In the genomic region with DNA sequence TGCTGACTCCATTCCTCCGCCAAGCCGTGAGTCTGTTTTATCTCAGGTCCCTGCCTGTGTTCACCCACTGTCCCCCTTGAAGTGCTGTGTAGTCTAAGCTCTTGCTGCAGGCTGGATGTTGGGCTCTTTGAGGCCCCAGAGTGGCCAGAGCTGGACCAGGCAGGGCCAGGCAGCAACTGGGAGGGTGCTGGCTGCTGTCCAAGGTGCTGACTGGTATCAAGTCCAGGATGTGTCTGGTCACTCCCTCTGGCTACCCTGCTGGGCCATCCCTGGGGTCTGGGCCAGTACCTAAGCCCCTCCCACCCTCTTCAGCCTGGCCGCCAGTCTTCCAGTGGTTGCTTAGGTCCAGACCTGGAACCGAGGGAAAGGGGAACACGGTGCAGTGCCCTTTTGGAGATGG, we compare ENCODE assay signal across 9 mouse cellular contexts. TPM values are rescaled to one million over a fixed set of nuclear protein-coding genes. Genes with fewer than 3 reads are reported as not detected.
DNase-seq lines count a peak whose midpoint lies in the region; ATAC-seq and TF ChIP-seq lines count a peak whose summit lies in the region.
"Had no signal": no experiment of that assay in that cellular context is flagged by ENCODE, and none has a peak within 500 bp of the region (broad histone marks: within the 10 kb centered on the region; RNA-seq: fewer than 3 reads in every experiment).

No protein-coding gene starts in this region.

- H3K4me3 ChIP-seq in G1E (ENCODE audit: low read depth, low read length): no peak overlapping the region
- no peak overlapping the region for H3K4me3 ChIP-seq in kidney, embryonic 14.5 days (ENCODE audit: low read length)
- no peak overlapping the region for H3K4me3 ChIP-seq in lung, postnatal 0 days (ENCODE audit: low read depth, low read length)
- H3K4me3 ChIP-seq in stomach, embryonic 16.5 days (replicated peaks; ENCODE audit: low read length): no peak overlapping the region
- H3K4me3 ChIP-seq: neural tube, embryonic 12.5 days had no signal

- WGBS in kidney, embryonic 14.5 days: 18% methylated on average over 5 of the region's 5 CpGs
- WGBS in lung, postnatal 0 days: 16% methylated on average over 5 of the region's 5 CpGs
- 20% methylated on average over 5 of the region's 5 CpGs for WGBS in stomach, embryonic 16.5 days

- no peak overlapping the region for H3K4me2 ChIP-seq in kidney, embryonic 14.5 days (replicated peaks; ENCODE audit: low read depth, low read length)
- H3K4me2 ChIP-seq in lung, postnatal 0 days (replicated peaks; ENCODE audit: low read depth, low read length): no peak overlapping the region
- H3K4me2 ChIP-seq in stomach, embryonic 16.5 days (ENCODE audit: low read depth, low read length): no peak overlapping the region
- H3K4me2 ChIP-seq: neural tube, embryonic 12.5 days had no signal

- ATAC-seq in G1E (ENCODE audit: extremely low read depth, insufficient number of reproducible peaks, low FRiP score, poor library complexity, severe bottlenecking): no peak
- peak; percentile 84 for ATAC-seq in kidney, embryonic 14.5 days (ENCODE audit: low FRiP score, low TSS enrichment)
- peak; percentile 58 for ATAC-seq in lung, postnatal 0 days
- ATAC-seq in stomach, embryonic 16.5 days (ENCODE audit: insufficient read depth, low FRiP score): peak; percentile 41; the same call in 1 of the 2 replicates
- ATAC-seq in frontal cortex, adult (ENCODE audit: low TSS enrichment): no peak

- TF ChIP-seq EP300 in lung, postnatal 0 days (IDR thresholded peaks at IDR 0.05): no peak

- H3K4me1 ChIP-seq in G1E (ENCODE audit: insufficient read depth, low read depth, low read length): no peaks in the 10 kb centered on the region
- peaks cover 11% of the 10 kb centered on the region for H3K4me1 ChIP-seq in kidney, embryonic 14.5 days (ENCODE audit: control insufficient read depth, insufficient read depth, low read length)
- no peaks in the 10 kb centered on the region for H3K4me1 ChIP-seq in lung, postnatal 0 days (ENCODE audit: insufficient read depth, low read depth, low read length)
- H3K4me1 ChIP-seq in stomach, embryonic 16.5 days (ENCODE audit: control insufficient read depth, insufficient read depth, low read length): 0 out of 2 replicates have a peak, but pooled peaks cover 3% of the 10 kb centered on the region

- no peaks in the 10 kb centered on the region for H3K9me3 ChIP-seq in G1E (replicated peaks)
- no peaks in the 10 kb centered on the region for H3K9me3 ChIP-seq in kidney, embryonic 14.5 days (ENCODE audit: control insufficient read depth, low read length)
- no peaks in the 10 kb centered on the region for H3K9me3 ChIP-seq in lung, postnatal 0 days (ENCODE audit: low read length)
- H3K9me3 ChIP-seq in stomach, embryonic 16.5 days (replicated peaks; ENCODE audit: control insufficient read depth, low read length): no peaks in the 10 kb centered on the region
- H3K9me3 ChIP-seq: neural tube, embryonic 12.5 days had no signal

- H3K27me3 ChIP-seq in G1E (ENCODE audit: insufficient read depth, low read length): peaks cover 9% of the 10 kb centered on the region
- no peaks in the 10 kb centered on the region for H3K27me3 ChIP-seq in kidney, embryonic 14.5 days (ENCODE audit: control insufficient read depth, insufficient read depth, low read length)
- H3K27me3 ChIP-seq in lung, postnatal 0 days (replicated peaks; ENCODE audit: insufficient read depth, low read length): no peaks in the 10 kb centered on the region
- no peaks in the 10 kb centered on the region for H3K27me3 ChIP-seq in stomach, embryonic 16.5 days (ENCODE audit: control insufficient read depth, insufficient read depth, low read length)
- H3K27me3 ChIP-seq: neural tube, embryonic 12.5 days had no signal

- no peaks in the 10 kb centered on the region for H3K36me3 ChIP-seq in G1E (replicated peaks)
- no peaks in the 10 kb centered on the region for H3K36me3 ChIP-seq in kidney, embryonic 14.5 days (ENCODE audit: control insufficient read depth, insufficient read depth, low read length)
- H3K36me3 ChIP-seq in lung, postnatal 0 days (ENCODE audit: insufficient read depth, low read length): no peaks in the 10 kb centered on the region
- H3K36me3 ChIP-seq in stomach, embryonic 16.5 days (ENCODE audit: control insufficient read depth, insufficient read depth, low read length): no peaks in the 10 kb centered on the region
- H3K36me3 ChIP-seq: neural tube, embryonic 12.5 days had no signal

- H3K9ac ChIP-seq in kidney, embryonic 14.5 days (ENCODE audit: low read depth, low read length): no peak overlapping the region
- no peak overlapping the region for H3K9ac ChIP-seq in lung, postnatal 0 days (replicated peaks; ENCODE audit: low read depth)
- no peak overlapping the region for H3K9ac ChIP-seq in stomach, embryonic 16.5 days (ENCODE audit: low read length)
- H3K9ac ChIP-seq: neural tube, embryonic 12.5 days had no signal

- H3K27ac ChIP-seq in kidney, embryonic 14.5 days (ENCODE audit: low read depth, low read length): no peak overlapping the region
- no peak overlapping the region for H3K27ac ChIP-seq in lung, postnatal 0 days (ENCODE audit: low read length)
- 0 out of 2 replicates have a peak overlapping the region, but pooled peaks have one; percentile 26 for H3K27ac ChIP-seq in stomach, embryonic 16.5 days (ENCODE audit: low read length)
- H3K27ac ChIP-seq: neural tube, embryonic 12.5 days had no signal

- peak; percentile 50 for DNase-seq in 416B (ENCODE audit: low read depth)
- DNase-seq in G1E (ENCODE audit: low spot score): peak; percentile 57
- peak; percentile 62 for DNase-seq in cerebellum, adult 9-11 months
- peak; percentile 98 for DNase-seq in heart, adult 11 months
- peak; percentile 69 for DNase-seq in lung, postnatal 0 days (ENCODE audit: low spot score)

- TF ChIP-seq CTCF in G1E (IDR thresholded peaks at IDR 0.05; ENCODE audit: low read depth, low read length): no peak
- no peak for TF ChIP-seq CTCF in lung, postnatal 0 days (IDR thresholded peaks at IDR 0.05)

RNA-seq across cellular contexts. Expression of gene Hhatl, which starts 1.1 kb away (rescaled TPM):
- total RNA-seq in G1E (2014; fragmentation: Nextera tagmentation) (not detected in 2 replicates), G1E (2017) (not detected in 2 replicates)
- polyA plus RNA-seq in G1E (2012): not detected in 2 replicates
- not detected in 2 replicates for polyA plus RNA-seq in kidney, embryonic 14.5 days (2014; fragmentation: Nextera tagmentation; extraction: Ambion mirVana)
- polyA plus RNA-seq in lung, postnatal 0 days (2015; fragmentation: Nextera tagmentation; extraction: Ambion mirVana): 0.73 and 1.0 TPM in 2 replicates
- polyA plus RNA-seq in stomach, embryonic 16.5 days (2015; fragmentation: Nextera tagmentation; extraction: Ambion mirVana): 2.2 and 4.3 TPM in 2 replicates
- polyA plus RNA-seq: neural tube, embryonic 12.5 days had no signal

RNA-seq across cellular contexts. Expression of gene Klhl40, which starts 13.8 kb away (rescaled TPM):
- not detected in 2 replicates for total RNA-seq in G1E (2014; fragmentation: Nextera tagmentation)
- total RNA-seq in G1E (2017): not detected in 2 replicates
- polyA plus RNA-seq in G1E (2012): not detected in 2 replicates
- 0.08 TPM in 1 of 2 replicates, not detected in the other for polyA plus RNA-seq in kidney, embryonic 14.5 days (2014; fragmentation: Nextera tagmentation; extraction: Ambion mirVana)
- polyA plus RNA-seq in lung, postnatal 0 days (2015; fragmentation: Nextera tagmentation; extraction: Ambion mirVana): 0.05 TPM in 1 of 2 replicates, not detected in the other
- polyA plus RNA-seq in stomach, embryonic 16.5 days (2015; fragmentation: Nextera tagmentation; extraction: Ambion mirVana): 0.45 and 8.0 TPM in 2 replicates

RNA-seq across cellular contexts. Expression of gene Zfp651, which starts 32.1 kb away (rescaled TPM):
- not detected in 2 replicates for total RNA-seq in G1E (2014; fragmentation: Nextera tagmentation)
- 0.05 and 0.12 TPM in 2 replicates for total RNA-seq in G1E (2017)
- 0.07 and 0.08 TPM in 2 replicates for polyA plus RNA-seq in G1E (2012)
- 8.0 and 9.8 TPM in 2 replicates for polyA plus RNA-seq in kidney, embryonic 14.5 days (2014; fragmentation: Nextera tagmentation; extraction: Ambion mirVana)
- 10.7 and 11.2 TPM in 2 replicates for polyA plus RNA-seq in lung, postnatal 0 days (2015; fragmentation: Nextera tagmentation; extraction: Ambion mirVana)
- polyA plus RNA-seq in stomach, embryonic 16.5 days (2015; fragmentation: Nextera tagmentation; extraction: Ambion mirVana): 7.9 and 8.0 TPM in 2 replicates

RNA-seq across cellular contexts. Expression of gene Ccdc13, which starts 48.1 kb away (rescaled TPM):
- total RNA-seq in G1E (2014; fragmentation: Nextera tagmentation) (not detected in 2 replicates), G1E (2017) (0.33 TPM in 1 of 2 replicates, not detected in the other)
- polyA plus RNA-seq in G1E (2012): 0.09 TPM in 1 of 2 replicates, not detected in the other
- polyA plus RNA-seq in kidney, embryonic 14.5 days (2014; fragmentation: Nextera tagmentation; extraction: Ambion mirVana): 0.16 and 0.69 TPM in 2 replicates
- polyA plus RNA-seq in lung, postnatal 0 days (2015; fragmentation: Nextera tagmentation; extraction: Ambion mirVana): 1.8 and 2.0 TPM in 2 replicates
- polyA plus RNA-seq in stomach, embryonic 16.5 days (2015; fragmentation: Nextera tagmentation; extraction: Ambion mirVana): 0.56 and 0.59 TPM in 2 replicates

Comparison
In these comparisons a context has a peak if more than half of its experiments do, and no peak if none do; other contexts are left out.
1. ATAC-seq: peak in kidney, embryonic 14.5 days (single experiment), lung, postnatal 0 days (single experiment) and stomach, embryonic 16.5 days (single experiment); none in G1E (single experiment) and frontal cortex, adult (single experiment).
2. Peak in every context shown above with its lines, with median percentiles within 50 percentile points of each other: DNase-seq.